Mouse (Mus musculus): ENCODE measurements around the gene Grik4.

The Grik4 gene

DNA sequence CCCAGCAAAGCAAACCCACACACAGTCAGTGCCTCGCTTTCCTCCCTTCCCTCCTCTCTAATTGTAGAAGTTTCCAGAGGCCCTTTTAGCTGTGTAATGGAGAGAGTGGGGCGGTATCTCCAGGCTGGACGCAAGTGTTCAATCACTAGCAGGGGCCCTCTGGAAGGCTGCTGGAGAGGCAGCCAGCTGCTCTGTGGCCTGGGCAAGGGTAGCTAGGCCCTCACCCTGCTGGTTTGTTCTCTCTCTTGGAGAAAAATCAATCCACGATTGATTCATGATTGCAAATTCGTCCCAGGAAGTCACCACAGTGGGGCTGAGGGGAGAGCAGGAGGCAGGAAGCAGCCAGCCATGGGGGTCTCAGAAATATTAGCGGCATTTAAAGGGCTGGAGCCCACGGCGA is 271.3 kb downstream of the Grik4 start:
- no peak for DNase-seq (ENCODE audit: low spot score in 2 of 2)

DNA sequence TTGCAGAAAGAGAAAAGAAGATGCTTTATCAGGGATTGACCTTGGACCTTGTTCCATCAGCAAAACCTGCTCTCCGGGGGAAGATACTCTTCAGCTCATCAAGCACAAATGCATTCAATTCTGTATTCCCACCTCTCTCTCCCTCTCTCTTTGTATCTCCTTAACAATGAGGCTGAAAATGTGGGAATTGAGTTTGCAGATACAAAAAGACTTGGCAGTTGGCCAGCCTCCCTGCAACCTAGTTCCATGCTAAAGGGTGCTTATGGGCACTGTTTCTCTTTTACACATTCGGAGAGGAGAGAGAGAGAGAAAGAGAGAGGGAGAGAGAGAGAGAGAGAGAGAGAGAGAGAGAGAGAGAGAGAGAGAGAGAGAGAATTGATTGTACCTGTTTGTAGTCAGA is 273.7 kb downstream of the Grik4 start:
- DNase-seq (ENCODE audit: low spot score in 2 of 2): no peak

DNA sequence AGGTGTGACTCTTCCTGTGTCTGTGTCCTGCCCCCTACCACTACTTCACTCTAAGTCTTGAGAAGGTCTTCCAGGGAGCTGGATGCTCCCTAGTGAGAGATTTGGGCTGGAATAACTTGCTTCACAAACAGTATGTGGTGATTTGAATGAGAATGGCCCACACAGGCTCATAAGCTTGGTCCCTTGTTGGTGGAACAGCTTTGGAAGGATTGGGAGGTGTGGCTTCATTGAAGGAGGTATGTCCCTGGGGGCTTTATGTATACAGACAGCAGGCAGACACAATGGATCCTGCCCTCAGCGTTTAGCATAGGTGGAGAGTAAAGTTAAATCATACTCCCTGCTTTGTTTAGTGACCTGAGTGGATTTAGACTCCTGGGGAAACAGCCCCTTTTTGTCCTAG is 282.8 kb downstream of the Grik4 start:
- DNase-seq (ENCODE audit: low spot score in 2 of 2): no peak

DNA sequence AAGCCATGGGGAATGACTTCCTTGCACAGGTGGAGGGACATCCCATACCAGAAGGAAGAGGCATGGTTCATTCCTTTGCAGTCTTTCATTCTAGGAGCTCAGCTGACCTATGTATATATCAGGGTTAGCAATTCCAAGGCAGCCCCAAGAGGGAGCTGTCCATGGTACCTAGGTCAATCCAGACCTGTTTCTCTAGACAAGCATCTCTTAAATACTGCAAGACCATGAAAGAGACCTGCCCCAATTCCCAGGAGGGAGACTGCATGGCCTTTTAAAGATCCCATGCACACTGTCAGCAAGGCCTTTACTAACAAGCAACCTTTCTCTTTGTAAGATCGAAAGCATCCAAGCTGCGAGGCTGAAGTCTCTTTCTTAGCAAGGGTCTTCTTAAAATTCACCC is 291.5 kb downstream of the Grik4 start:
- DNase-seq (ENCODE audit: low spot score in 2 of 2): no peak

DNA sequence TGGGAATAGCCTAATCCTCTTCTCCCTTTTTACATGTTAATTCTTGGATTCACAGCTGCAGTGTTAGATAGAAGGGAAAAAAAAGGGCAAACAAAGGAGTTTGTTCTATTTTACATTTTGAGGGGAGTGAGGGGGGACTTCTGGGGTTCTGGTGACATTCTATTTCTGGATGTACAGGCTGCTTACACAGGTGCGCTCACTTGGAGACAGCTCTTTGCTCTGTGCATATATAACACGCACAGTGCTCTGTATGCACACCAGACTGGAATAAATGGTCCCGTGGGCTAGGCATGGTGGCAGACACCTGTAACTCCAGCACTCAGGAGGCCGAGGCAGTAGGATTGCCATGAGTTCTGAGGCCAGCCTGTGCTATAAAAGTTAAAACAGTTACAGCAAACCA is 292.0 kb downstream of the Grik4 start:
- DNase-seq (ENCODE audit: low spot score in 2 of 2): no peak

DNA sequence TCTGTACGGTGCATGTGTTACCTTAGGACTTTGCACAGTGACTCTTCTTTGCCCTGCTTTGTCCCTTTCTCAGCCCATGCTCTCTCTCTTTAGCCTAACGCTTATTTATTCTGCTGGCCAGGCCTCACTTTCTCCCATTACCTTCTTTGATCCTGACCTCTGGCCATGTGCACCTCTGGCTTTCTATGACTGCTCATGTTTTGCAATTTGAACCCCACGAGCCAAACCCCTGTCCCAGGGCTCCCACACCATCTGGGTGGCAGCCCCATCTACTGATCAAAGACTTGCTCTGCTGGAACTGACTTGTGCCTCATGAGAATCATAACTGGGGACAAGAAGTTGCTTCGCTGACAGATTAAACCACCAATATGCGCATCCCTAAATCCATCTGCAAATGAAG is 294.4 kb downstream of the Grik4 start:
- no peak for DNase-seq (ENCODE audit: low spot score in 2 of 2)

DNA sequence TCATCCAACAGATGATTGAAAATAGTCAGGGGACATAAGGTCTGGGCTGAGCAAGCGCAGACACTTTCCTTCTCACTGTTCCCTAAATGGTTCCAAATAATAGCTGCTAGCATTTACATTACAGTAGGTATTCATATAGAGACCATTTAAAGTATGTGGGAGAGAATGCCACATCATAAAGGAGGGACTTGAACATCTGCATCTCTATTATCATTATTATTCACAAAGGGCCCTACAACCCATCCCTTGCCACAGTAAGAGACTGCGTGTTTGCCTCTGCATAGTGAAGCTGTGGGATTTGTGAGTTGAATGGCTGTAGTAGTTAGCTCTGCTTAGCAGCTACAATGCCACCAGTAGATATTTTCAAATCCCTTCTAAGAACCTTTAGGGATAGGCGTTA is 296.2 kb downstream of the Grik4 start:
- no peak for DNase-seq (ENCODE audit: low spot score in 2 of 2)

DNA sequence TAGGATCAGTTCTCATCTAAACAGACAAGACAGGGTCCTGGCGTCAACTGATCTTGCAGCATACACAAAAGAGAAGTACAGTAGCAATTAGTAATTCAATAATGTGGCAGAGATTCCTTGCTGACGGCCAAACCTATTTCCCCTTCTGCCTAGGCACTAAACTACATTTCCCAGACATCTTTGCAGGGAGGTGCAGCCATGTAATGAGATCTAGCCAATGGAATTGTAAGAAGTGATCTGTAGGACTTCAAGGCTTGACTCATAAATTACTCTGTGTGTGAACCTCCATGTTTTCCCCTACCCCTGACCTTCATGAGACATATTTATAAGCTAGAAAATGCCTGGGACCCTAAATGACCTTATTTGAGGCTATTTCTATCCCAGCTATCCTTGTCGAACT is 296.7 kb downstream of the Grik4 start:
- DNase-seq (ENCODE audit: low spot score in 2 of 2): no peak

DNA sequence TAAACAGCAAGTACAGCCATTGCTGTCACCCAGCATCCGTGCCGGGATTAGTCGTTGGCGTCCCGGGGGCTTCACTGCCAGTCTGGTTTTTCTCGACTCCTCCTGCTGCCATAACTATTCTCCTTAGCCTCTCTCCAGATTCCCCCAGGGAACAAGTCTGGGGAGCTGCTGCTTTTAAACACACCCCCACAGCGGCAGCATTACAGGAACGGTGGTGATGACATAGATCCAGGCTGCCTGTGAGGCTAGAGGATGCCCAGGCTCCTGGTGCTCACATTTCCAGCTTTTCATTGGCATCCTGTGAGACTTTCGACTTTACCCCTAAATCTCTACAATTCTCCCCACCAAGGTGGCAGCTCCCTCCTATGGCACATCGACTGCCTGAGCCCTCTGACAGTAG is 297.5 kb downstream of the Grik4 start:
- no peak for DNase-seq (ENCODE audit: low spot score in 2 of 2)

DNA sequence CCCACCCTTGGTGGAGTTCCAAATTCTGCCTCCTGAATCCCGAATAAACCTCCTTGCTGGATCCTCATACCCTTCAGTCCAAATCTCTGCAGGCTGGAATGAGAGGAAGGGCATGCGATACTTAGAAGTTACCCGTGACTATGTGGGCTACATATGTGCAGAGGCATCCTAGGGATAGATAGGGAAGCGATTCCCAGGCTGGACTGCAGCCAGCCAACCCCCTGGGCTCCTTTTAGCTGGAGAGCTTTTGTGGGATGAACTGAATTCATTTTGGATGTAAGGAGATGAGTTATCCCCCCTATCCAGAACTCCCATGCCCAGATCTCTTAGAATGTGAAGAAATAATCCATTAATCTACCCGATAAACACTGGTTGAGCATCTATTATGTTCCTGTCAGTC is 299.1 kb downstream of the Grik4 start:
- no peak for DNase-seq (ENCODE audit: low spot score in 2 of 2)

DNA sequence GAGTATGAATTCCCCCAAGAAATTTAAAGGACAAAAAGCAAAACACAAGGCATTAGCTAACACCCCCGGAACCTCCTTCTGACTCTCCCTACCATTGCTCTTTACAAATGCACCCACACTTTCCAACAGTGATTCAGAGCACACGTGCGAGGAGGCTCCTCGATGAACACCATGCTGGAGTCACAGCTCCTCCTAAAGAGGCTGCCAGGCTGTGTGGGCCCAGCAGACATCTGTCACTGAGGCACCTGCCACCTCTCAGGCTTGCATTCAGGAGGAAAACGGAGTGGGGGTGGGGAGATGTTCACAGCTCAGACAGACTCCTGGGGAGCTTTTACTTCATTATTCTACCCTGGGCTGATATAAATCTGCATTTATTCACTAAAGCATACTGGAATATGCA is 301.5 kb downstream of the Grik4 start:
- no peak for DNase-seq (ENCODE audit: low spot score in 2 of 2)

DNA sequence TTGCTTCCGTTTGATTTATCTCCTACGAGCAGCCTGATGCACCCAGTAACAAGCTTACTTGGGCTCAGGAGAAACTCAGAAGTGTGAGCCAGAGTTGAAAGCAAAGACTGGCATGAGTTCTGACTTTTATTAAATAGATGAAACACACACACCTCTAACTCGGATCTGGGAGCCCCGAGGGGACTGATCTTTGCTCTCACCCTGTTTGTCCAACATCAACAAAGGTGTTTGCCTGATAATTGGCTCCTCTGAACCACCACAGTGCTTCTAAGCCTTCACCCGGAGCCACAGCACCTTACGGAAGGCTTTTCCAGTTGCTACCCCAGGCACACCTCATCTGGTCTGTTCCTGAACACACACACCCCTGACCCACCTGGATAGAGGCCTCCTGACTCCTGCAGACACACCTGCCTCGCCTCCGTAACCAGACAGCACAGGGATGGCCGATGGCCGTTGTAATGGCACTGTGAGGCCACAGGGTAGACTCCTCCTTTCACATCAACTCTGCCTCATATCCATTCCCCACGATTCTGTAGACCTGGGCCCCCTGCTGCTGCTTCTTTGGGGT is 302.7 kb downstream of the Grik4 start:
- DNase-seq (ENCODE audit: low spot score in 2 of 2): no peak

DNA sequence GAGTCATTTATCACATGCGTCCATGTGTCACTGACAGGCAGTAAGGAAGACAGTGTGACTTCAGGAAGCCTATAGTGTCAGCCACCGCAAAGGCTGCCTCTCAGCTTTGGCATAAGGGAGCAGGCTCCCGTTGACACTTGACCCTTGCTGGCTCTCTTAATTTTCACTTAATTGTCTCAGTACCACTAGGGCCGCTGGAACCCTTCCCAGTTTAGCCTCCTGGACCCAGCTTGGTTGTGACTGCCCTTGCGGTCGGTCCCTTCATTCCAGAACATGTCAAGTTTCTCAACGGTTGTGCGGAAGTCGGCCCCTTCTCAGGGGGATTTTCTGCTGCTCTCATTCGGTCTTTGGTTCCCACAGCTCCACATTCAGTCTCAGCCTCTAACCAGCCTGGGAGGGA is 307.8 kb downstream of the Grik4 start:
- DNase-seq (ENCODE audit: low spot score in 2 of 2): no peak

DNA sequence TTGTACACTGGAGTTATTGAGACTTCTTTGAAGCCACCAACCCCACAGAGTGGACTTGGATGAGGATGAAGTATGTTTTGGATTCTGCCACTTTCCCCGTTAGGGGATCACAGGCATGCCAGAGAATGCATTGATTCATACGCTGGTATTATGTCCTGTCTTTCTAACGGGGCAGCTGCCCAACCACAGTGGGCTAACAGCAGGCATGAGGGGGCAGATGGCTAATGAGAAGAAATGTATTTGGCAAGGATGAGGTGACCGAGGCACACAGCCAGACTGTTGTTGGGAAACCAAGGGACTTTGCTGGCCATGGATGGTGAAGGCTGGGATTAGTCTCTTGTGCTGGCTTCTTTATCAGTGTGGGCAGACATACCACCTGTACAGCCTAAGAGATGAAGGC is 312.8 kb downstream of the Grik4 start:
- no peak for DNase-seq (ENCODE audit: low spot score in 2 of 2)

DNA sequence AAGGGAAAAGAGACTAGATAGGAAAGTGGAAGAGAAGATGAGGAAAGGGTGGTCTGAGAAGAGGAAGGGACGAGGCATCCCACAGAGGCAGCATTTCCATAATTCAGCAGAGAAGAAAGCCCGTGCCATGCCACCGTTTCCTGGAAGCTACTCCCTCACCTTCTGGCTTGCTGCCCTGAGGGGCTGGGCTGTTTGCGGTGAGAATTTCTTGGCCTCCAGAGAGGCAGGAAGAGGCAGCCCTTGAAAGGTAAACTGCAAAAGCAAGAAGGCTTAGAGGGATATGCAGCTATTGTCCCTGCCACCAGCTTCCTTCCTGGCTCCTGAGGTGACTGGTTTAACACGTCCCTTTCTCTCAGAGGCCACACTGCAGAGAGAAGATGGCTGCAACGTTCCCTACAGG is 316.7 kb downstream of the Grik4 start:
- DNase-seq (ENCODE audit: low spot score in 2 of 2): no peak

DNA sequence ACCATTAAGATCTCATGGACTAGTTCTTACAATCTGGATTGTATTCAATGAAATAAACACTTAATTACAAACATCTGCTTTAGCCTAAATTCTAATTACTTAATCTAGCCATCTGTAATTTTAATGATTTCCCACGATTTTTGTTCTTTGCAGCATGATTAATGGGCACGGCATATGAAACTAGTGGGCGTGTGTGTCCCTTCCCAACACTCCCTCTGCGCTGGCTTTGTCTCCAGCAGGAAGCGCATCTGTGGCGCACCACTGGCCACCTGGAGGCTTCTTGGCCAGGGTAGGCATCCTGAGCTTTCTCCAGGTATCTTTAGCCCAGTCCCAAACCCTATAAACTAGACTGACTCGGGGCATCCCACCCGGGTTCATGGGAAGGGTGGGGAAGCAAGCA is 317.1 kb downstream of the Grik4 start:
- DNase-seq (ENCODE audit: low spot score in 2 of 2): no peak

DNA sequence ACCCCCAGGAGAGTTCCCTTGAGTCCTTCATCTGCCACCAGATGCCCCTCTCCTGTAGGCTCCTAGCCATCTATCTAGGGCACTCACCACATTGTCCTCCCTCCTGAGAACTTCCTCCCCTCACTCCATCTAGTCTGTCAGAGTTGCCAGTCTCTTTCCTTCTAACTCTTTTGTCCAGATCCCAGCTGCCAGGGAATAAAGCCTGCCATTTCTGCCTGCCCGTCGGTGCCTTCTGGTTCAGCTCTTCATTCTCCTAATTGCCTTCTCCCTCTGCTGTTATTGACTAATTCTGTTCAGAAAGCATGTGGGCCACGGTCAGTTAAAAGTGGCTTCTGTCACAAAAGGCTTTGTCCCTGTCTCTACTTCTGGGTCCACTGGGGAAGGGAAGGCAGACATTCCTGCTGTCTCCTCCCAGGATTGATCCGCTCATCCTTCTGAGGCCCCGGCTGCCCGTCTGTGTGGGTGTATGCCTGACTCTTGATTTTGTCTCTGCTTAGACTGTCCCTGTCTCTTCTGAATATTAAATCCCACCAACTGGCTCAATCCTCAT is 318.0 kb downstream of the Grik4 start:
- DNase-seq (ENCODE audit: low spot score in 2 of 2): no peak

DNA sequence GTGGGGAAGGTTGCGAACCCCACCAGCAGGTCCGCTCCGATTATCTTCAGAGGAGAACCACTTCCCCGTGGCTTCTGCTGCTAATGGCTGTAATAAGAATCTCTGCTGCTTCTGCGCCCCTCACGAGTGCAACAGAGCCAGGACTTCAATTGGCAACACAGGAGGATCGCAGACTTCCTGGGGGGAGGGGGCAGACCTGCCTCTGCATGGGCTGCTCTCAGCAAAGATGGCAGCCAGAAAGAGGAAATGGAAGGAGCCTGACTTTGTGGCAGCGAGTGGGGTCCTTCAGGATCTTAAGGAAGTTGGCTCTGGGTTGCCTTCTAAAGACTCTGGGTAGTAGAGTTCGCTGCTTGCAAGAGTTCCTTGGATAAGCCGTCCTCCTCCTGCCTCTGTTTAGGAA is 329.9 kb downstream of the Grik4 start:
- no peak for DNase-seq (ENCODE audit: low spot score in 2 of 2)

DNA sequence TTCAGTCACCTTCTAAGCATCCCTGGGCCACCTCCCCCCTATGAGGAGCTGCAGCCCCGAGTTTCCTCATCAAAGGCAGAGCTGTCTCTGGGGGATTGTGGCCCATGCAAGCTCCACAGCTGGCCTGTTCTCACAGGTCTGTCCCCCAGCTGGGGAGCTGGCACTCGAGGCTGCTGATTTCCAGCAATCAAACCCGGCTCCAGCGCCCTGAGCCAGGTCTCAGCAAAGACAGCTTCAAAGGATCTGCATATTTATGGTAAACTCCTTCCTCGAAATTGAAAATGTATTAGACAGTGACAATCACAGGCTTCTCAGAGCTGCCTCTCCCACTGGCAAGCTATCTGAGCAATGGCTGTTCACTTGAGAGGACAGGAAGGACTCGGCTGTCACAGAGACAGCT is 330.5 kb downstream of the Grik4 start:
- DNase-seq (ENCODE audit: low spot score in 2 of 2): no peak

DNA sequence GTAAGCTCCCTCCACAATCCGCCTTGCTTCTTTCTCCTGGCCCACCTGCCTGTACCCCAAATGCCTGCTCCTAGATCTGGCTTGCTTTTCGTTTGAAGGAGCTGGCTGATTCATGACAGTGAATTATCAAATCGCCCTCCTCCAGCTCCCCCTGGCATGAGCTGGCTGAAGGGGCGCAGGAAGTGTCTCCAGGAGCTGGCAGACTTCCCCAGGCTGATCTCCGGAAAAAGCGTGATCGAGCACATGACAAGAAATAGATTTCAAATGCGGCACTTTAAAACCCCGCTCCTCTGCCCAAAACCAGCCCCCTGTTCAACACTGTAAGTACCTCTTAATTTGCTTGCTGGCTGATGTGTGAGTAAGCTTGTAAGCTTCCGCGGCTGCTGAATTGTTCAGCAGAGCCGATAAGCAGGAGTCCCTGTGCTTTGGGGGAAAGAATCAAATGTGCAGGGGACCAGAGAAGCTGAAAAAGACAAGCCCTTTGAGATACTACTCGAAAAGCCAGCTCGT is 331.8 kb downstream of the Grik4 start:
- no peak for DNase-seq (ENCODE audit: low spot score in 2 of 2)

DNA sequence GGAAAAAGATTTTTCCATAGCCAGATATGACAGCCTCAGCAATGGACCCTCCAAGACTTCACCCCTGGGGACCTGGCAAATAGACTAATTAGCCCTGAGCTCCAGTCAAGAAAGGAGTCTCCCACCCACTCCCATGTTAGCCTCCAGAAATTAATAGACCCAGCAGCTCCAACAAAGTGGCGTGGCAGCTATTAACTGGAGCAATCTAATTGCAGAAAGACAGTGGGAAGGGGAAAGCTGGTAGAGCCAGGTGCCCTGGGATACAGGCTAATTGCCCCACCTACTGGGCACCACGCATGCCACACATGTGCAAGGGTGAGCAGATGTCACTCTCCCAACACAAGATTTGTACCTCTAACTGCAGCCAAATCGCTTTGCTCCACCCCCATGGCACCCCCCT is 342.8 kb downstream of the Grik4 start:
- DNase-seq (ENCODE audit: low spot score in 2 of 2): no peak

DNA sequence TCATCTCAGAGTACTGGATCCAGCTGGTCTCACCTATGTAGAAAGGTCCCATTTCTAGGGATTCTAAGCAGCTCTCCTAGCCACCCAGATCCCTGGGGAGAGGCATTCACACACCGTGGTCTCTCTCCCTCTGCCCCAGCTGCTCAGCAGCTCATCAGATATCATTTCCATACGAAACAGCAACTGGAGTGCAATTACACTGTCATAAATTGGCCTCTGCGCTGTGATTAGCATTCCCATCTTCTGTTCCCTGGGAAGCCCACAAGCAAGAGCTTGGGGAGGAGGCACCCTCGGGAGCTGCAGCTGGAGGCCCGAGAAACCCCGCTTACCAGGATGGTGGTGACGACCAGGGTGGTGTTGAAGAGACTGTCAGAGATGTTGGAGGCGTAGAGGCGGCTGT is 346.8 kb downstream of the Grik4 start:
- no peak for DNase-seq (ENCODE audit: low spot score in 2 of 2)

DNA sequence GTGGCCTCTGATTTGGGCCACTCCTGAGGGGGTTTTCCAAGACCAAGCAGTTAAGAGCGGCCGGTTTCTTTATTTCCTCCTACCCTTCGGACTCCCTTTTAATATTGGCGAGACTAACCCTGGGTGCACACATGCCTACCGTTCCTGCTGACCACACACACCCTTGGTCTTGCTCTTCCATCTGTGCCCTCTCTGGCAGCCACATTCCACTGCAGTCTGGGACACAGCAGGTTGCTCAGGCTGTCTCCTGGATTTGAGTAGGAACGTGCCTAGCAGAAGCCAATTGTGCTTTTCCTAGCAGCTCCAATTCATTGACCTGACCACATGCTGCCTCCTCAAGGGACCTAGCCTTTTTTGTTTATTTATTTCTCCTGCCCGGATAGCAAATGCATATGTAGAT is 365.8 kb downstream of the Grik4 start:
- DNase-seq (ENCODE audit: low spot score in 2 of 2): no peak

DNA sequence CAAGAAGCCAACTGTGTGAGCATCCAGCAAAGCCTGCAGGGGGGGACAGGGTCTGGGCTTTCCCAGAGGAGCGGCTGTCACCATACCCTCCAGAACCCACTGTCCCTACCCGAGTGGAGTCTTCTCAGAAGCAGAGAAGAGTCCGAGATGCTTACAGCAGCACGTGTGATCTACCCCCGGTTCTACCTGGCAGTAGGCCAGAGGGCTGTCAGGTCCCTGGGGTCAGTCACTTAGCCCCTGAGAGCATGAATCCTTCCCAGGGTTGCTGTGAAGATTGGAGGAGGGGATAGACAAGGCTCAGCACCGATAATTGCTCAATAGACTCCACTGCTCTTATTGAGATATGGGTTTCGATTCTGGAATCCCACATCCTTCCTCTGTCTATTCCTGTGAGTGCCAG is 366.2 kb downstream of the Grik4 start:
- DNase-seq (ENCODE audit: low spot score in 2 of 2): no peak
